Mouse (Mus musculus): ENCODE results near the gene Hist1h2ab. TPM values are rescaled to one million over a fixed set of nuclear protein-coding genes. Genes with fewer than 3 reads are reported as not detected.

Hist1h2ab gene
- total and polyA plus RNA-seq, 3 experiments, result 0.51 to 6.7 (median 4.4) TPM

DNA sequence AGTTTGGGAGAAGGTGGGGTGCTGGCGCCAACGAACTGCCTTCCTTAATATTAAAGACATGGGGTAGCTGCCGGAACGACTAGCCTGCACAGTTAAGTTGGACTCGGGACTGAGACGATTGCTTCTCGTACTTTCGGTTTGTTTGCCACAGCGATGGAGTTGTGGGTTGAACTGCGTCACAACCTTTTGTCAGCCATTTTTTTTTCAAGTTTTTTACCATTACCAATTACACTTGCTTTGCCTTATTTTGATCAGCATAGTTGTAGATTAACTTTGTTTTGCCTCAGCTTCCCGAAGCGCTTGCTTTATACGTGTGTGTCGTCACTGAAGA, 11.0 kb upstream of the Hist1h2ab start:
- peak overlapping the region; percentile 96 for H3K27ac ChIP-seq
- intact Hi-C loops (cut with DNase I), result loop anchor here (1.0 to 10.0 kb wide), 4 partner anchors 42 to 1985 kb away; partner anchors contain the start of genes Hist1h2af, Hist1h2ak, Hist1h2bn and Hist1h4c
- peaks cover 1% of the 10 kb centered on the region; the same call in 1 of the 2 replicates for H3K4me1 ChIP-seq (ENCODE audit: control insufficient read depth, insufficient read depth, low read length)
- no peak for DNase-seq
- H3K36me3 ChIP-seq (ENCODE audit: control insufficient read depth, insufficient read depth, low read length), result peaks cover 18% of the 10 kb centered on the region
- peak overlapping the region; percentile 85 for H3K9ac ChIP-seq (ENCODE audit: low read depth, low read length)
- no peaks in the 10 kb centered on the region for H3K27me3 ChIP-seq (ENCODE audit: control insufficient read depth, insufficient read depth, low read length)
- 0% methylated on average over 14 of the region's 14 CpGs for WGBS
- H3K4me3 ChIP-seq, result peak overlapping the region; percentile 89
- no peaks in the 10 kb centered on the region for H3K79me2 ChIP-seq (replicated peaks; ENCODE audit: control insufficient read depth, insufficient read depth, low read length)
- TF ChIP-seq CTCF (IDR thresholded peaks at IDR 0.05) (no peak), EP300 (IDR thresholded peaks at IDR 0.05; ENCODE audit: insufficient read depth, low read depth, low read length) (no peak), POLR2A (IDR thresholded peaks at IDR 0.05; ENCODE audit: insufficient read depth, low read depth, low read length) (no peak; the same call in 1 of the 2 replicates)

DNA sequence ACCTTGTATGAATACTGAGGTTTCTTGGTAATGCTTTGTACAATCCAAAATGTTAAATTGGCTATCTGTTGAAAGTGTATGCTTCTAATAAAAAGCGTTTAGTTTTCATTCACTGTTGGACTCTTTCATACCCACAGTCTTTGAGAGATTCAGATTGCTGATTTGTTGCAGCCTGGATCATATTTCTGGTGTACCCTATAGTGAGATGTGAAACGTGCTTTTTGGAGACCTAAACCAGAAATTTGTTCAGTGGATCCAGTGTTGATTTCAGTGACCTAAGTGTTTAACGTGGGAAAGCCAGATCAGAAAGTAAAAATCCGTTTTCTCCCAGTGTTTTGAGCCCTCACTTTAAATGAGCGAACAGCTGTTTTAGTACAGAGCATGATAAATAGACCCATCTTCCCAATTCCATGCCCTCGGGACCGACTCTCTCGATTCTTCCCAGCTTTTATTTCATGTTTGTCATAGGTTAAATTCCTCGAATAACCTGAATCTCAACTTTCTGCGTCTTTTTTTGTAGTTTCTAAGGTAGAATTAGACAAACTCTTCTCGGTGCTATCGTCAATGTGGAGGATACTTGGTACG, 10.6 kb upstream of the Hist1h2ab start:
- Histone ChIP-seq H3K9ac (ENCODE audit: low read depth, low read length) (peak overlapping the region; percentile 85), H3K4me3 (peak overlapping the region; percentile 89), H3K27ac (peak overlapping the region; percentile 96), H3K79me2 (replicated peaks; ENCODE audit: control insufficient read depth, insufficient read depth, low read length) (no peaks in the 10 kb centered on the region), H3K4me1 (ENCODE audit: control insufficient read depth, insufficient read depth, low read length) (peaks cover 1% of the 10 kb centered on the region; the same call in 1 of the 2 replicates), H3K36me3 (ENCODE audit: control insufficient read depth, insufficient read depth, low read length) (peaks cover 18% of the 10 kb centered on the region), H3K27me3 (ENCODE audit: control insufficient read depth, insufficient read depth, low read length) (no peaks in the 10 kb centered on the region)
- TF ChIP-seq EP300 (IDR thresholded peaks at IDR 0.05; ENCODE audit: insufficient read depth, low read depth, low read length) (no peak), CTCF (IDR thresholded peaks at IDR 0.05) (no peak), POLR2A (IDR thresholded peaks at IDR 0.05; ENCODE audit: insufficient read depth, low read depth, low read length) (no peak)
- intact Hi-C loops (cut with DNase I), result loop anchor here (5.0 kb wide), 2 partner anchors 158 to 208 kb away; partner anchors contain the start of genes Hist1h2af, Hist1h4d and Hist1h4h
- no peak for DNase-seq
- WGBS, result 25% methylated on average over 13 of the region's 13 CpGs

- no peaks in the 10 kb centered on the region for H3K27me3 ChIP-seq (ENCODE audit: control insufficient read depth, insufficient read depth, low read length)
- intact Hi-C loops (cut with DNase I), result loop anchor here (5.0 kb wide), 2 partner anchors 159 to 209 kb away; partner anchors contain the start of genes Hist1h2af, Hist1h4d and Hist1h4h
- no peaks in the 10 kb centered on the region for H3K79me2 ChIP-seq (replicated peaks; ENCODE audit: control insufficient read depth, insufficient read depth, low read length)
- DNase-seq, result no peak
- H3K27ac ChIP-seq, result no peak overlapping the region
- WGBS, result 58% methylated on average over 5 of the region's 5 CpGs
- H3K36me3 ChIP-seq (ENCODE audit: control insufficient read depth, insufficient read depth, low read length), result peaks cover 18% of the 10 kb centered on the region
- TF ChIP-seq POLR2A (IDR thresholded peaks at IDR 0.05; ENCODE audit: insufficient read depth, low read depth, low read length), result no peak
- no peak for TF ChIP-seq CTCF (IDR thresholded peaks at IDR 0.05)
- H3K9ac ChIP-seq (ENCODE audit: low read depth, low read length), result no peak overlapping the region
- peaks cover 2% of the 10 kb centered on the region for H3K4me1 ChIP-seq (ENCODE audit: control insufficient read depth, insufficient read depth, low read length)
- H3K4me3 ChIP-seq, result peak overlapping the region; percentile 89; the same call in 1 of the 2 replicates
Measured at GRCm38 (mm10) chr13:23740910-23741309, 10.0 kb upstream of the Hist1h2ab start.

- H3K27ac ChIP-seq, result no peak overlapping the region
- no peak overlapping the region for H3K9ac ChIP-seq (ENCODE audit: low read depth, low read length)
- intact Hi-C loops (cut with DNase I), result loop anchor here (5.0 kb wide), 2 partner anchors 160 to 210 kb away; partner anchors contain the start of genes Hist1h2af, Hist1h4d and Hist1h4h
- DNase-seq, result no peak
- TF ChIP-seq CTCF (IDR thresholded peaks at IDR 0.05) (no peak), EP300 (IDR thresholded peaks at IDR 0.05; ENCODE audit: insufficient read depth, low read depth, low read length) (no peak), POLR2A (IDR thresholded peaks at IDR 0.05; ENCODE audit: insufficient read depth, low read depth, low read length) (no peak)
- peaks cover 3% of the 10 kb centered on the region for H3K4me1 ChIP-seq (ENCODE audit: control insufficient read depth, insufficient read depth, low read length)
- no peak overlapping the region for H3K4me3 ChIP-seq
- no peaks in the 10 kb centered on the region for H3K27me3 ChIP-seq (ENCODE audit: control insufficient read depth, insufficient read depth, low read length)
- H3K36me3 ChIP-seq (ENCODE audit: control insufficient read depth, insufficient read depth, low read length), result peaks cover 18% of the 10 kb centered on the region
- no peaks in the 10 kb centered on the region for H3K79me2 ChIP-seq (replicated peaks; ENCODE audit: control insufficient read depth, insufficient read depth, low read length)
Measured at GRCm38 (mm10) chr13:23742007-23742406, 8.9 kb upstream of the Hist1h2ab start.

- no peak overlapping the region for H3K27ac ChIP-seq
- DNase-seq, result no peak
- H3K4me1 ChIP-seq (ENCODE audit: control insufficient read depth, insufficient read depth, low read length), result peaks cover 4% of the 10 kb centered on the region
- no peak overlapping the region for H3K9ac ChIP-seq (ENCODE audit: low read depth, low read length)
- H3K27me3 ChIP-seq (ENCODE audit: control insufficient read depth, insufficient read depth, low read length), result no peaks in the 10 kb centered on the region
- 83% methylated on average over 5 of the region's 5 CpGs for WGBS
- peaks cover 13% of the 10 kb centered on the region for H3K36me3 ChIP-seq (ENCODE audit: control insufficient read depth, insufficient read depth, low read length)
- intact Hi-C loops (cut with DNase I), result loop anchor here (5.0 kb wide), 2 partner anchors 161 to 211 kb away; partner anchors contain the start of genes Hist1h2af, Hist1h4d and Hist1h4h
- H3K4me3 ChIP-seq, result no peak overlapping the region
- TF ChIP-seq POLR2A (IDR thresholded peaks at IDR 0.05; ENCODE audit: insufficient read depth, low read depth, low read length) (no peak), CTCF (IDR thresholded peaks at IDR 0.05) (no peak), EP300 (IDR thresholded peaks at IDR 0.05; ENCODE audit: insufficient read depth, low read depth, low read length) (no peak)
- no peaks in the 10 kb centered on the region for H3K79me2 ChIP-seq (replicated peaks; ENCODE audit: control insufficient read depth, insufficient read depth, low read length)
Measured at GRCm38 (mm10) chr13:23743215-23743614, 7.7 kb upstream of the Hist1h2ab start.

DNA sequence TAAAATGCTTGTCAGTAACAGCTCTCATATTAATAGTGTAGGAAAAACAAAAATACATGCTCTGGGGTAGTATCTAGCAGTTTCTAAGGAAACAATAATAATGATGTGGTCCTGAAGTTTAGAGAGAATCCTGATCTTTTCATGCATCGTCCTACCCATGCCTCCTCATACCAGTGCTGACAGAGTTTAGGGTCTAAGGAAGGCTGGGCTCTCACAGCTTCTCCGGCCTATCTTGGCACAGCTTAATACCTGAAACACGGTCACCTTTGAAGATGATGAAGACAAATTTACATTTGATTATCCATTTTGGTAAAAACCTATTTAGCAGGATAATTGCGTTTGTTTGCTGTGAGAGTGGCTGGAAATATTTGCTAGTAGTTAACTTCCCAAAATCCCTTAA, 7.0 kb upstream of the Hist1h2ab start:
- Histone ChIP-seq H3K27ac (no peak overlapping the region), H3K4me3 (no peak overlapping the region), H3K27me3 (ENCODE audit: control insufficient read depth, insufficient read depth, low read length) (no peaks in the 10 kb centered on the region), H3K79me2 (replicated peaks; ENCODE audit: control insufficient read depth, insufficient read depth, low read length) (no peaks in the 10 kb centered on the region), H3K9ac (ENCODE audit: low read depth, low read length) (no peak overlapping the region), H3K4me1 (ENCODE audit: control insufficient read depth, insufficient read depth, low read length) (peaks cover 4% of the 10 kb centered on the region), H3K36me3 (ENCODE audit: control insufficient read depth, insufficient read depth, low read length) (peaks cover 13% of the 10 kb centered on the region)
- TF ChIP-seq EP300 (IDR thresholded peaks at IDR 0.05; ENCODE audit: insufficient read depth, low read depth, low read length), result no peak
- TF ChIP-seq CTCF (IDR thresholded peaks at IDR 0.05), result no peak
- no peak for TF ChIP-seq POLR2A (IDR thresholded peaks at IDR 0.05; ENCODE audit: insufficient read depth, low read depth, low read length)
- 56% methylated on average over 4 of the region's 4 CpGs for WGBS
- intact Hi-C loops (cut with DNase I), result loop anchor here (5.0 kb wide), 2 partner anchors 162 to 212 kb away; partner anchors contain the start of genes Hist1h2af, Hist1h4d and Hist1h4h
- DNase-seq, result no peak

Measured in heart, adult 2 months (tissue).